Mouse (Mus musculus) erythroblast, embryonic 14.5 days (primary cell): ENCODE measurements around the gene Itpr3. TPM values are rescaled to one million over a fixed set of nuclear protein-coding genes. Genes with fewer than 3 reads are reported as not detected.

Experiments
- H3K27me3 ChIP-seq: 2 replicates; pipeline ENCODE4 v1.6.1; 2012; ENCODE audit warnings: inconsistent platforms; ENCODE audit not compliant: control insufficient read depth
- H3K36me3 ChIP-seq: 2 replicates; pipeline ENCODE4 v1.6.1; 2012; ENCODE audit warnings: mild to moderate bottlenecking, inconsistent platforms; ENCODE audit not compliant: control insufficient read depth
- H3K4me1 ChIP-seq: 2 replicates; pipeline ENCODE4 v1.6.1; 2012; ENCODE audit warnings: inconsistent platforms; ENCODE audit not compliant: control insufficient read depth
- H3K4me3 ChIP-seq: replicated peaks from 2 replicates; pipeline ENCODE3; 2012; ENCODE audit warnings: moderate library complexity, mild to moderate bottlenecking, inconsistent platforms
- H3K9me3 ChIP-seq: 2 replicates; pipeline ENCODE4 v1.6.1; 2012; ENCODE audit warnings: low read length, inconsistent platforms, mixed read lengths; ENCODE audit not compliant: control insufficient read depth
- GATA1 ChIP-seq: IDR thresholded peaks from 2 replicates; pipeline ENCODE4 v1.6.1; 2012; ENCODE audit warnings: low read length, inconsistent platforms, mixed read lengths
- TAL1 ChIP-seq: IDR thresholded peaks from 3 replicates; pipeline ENCODE4 v1.6.1; 2012; ENCODE audit warnings: low read length, inconsistent platforms, mixed read lengths
- polyA plus RNA-seq: library from polyadenylated mRNA; stranded (reverse); fragments of >175 nt; gene quantifications from 2 replicates; pipeline ENCODE4 v1.2.3, GENCODE M21; 2012

The Itpr3 gene
- polyA plus RNA-seq, 1 experiment, result 0.02 TPM

- Histone ChIP-seq H3K27me3 (no peaks in the 10 kb centered on the region), H3K4me3 (no peak overlapping the region), H3K36me3 (peaks cover 40% of the 10 kb centered on the region), H3K4me1 (peaks cover 2% of the 10 kb centered on the region; the same call in 1 of the 2 replicates), H3K9me3 (peaks cover 14% of the 10 kb centered on the region)
- TF ChIP-seq GATA1 (no peak), TAL1 (no peak)
Observed at GRCm38 (mm10) chr17:27119954-27120353, 62.9 kb downstream of the Itpr3 start.

- Histone ChIP-seq H3K9me3 (peaks cover 12% of the 10 kb centered on the region), H3K36me3 (peaks cover 46% of the 10 kb centered on the region), H3K4me1 (peaks cover 2% of the 10 kb centered on the region; the same call in 1 of the 2 replicates), H3K4me3 (no peak overlapping the region), H3K27me3 (no peaks in the 10 kb centered on the region)
- no peak for TF ChIP-seq GATA1
- TF ChIP-seq TAL1, result no peak
Observed at GRCm38 (mm10) chr17:27120561-27121024, 63.5 kb downstream of the Itpr3 start.

DNA sequence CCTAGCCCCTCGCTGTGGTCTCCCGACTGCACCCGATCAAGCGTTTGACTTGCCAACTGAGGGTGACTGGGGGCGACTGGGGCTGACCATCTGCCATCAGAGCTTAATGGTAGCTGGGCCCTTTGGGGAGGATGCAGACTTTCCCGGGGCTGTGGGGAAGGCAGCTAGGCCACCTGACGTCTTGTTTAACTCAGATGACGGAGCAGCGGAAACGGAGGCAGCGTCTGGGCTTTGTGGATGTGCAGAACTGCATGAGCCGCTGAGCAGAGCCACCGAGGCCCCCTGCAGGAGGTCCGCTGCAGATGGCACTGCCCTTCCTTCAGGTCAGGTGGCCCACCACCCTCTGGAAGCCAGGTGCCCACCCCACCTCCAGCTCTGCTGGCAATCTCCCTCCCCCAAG lies 64.2 kb downstream of the Itpr3 start:
- H3K36me3 ChIP-seq, result peaks cover 47% of the 10 kb centered on the region
- H3K4me3 ChIP-seq, result no peak overlapping the region
- H3K4me1 ChIP-seq, result peaks cover 2% of the 10 kb centered on the region; the same call in 1 of the 2 replicates
- peaks cover 6% of the 10 kb centered on the region for H3K9me3 ChIP-seq
- H3K27me3 ChIP-seq, result no peaks in the 10 kb centered on the region
- TF ChIP-seq GATA1 (no peak), TAL1 (no peak)

- Histone ChIP-seq H3K4me1 (peaks cover 2% of the 10 kb centered on the region; the same call in 1 of the 2 replicates), H3K36me3 (peaks cover 47% of the 10 kb centered on the region), H3K9me3 (peaks cover 2% of the 10 kb centered on the region; the same call in 1 of the 2 replicates), H3K27me3 (no peaks in the 10 kb centered on the region), H3K4me3 (no peak overlapping the region)
- TF ChIP-seq GATA1 (no peak), TAL1 (no peak)
Observed at GRCm38 (mm10) chr17:27121781-27122180, 64.7 kb downstream of the Itpr3 start.

DNA sequence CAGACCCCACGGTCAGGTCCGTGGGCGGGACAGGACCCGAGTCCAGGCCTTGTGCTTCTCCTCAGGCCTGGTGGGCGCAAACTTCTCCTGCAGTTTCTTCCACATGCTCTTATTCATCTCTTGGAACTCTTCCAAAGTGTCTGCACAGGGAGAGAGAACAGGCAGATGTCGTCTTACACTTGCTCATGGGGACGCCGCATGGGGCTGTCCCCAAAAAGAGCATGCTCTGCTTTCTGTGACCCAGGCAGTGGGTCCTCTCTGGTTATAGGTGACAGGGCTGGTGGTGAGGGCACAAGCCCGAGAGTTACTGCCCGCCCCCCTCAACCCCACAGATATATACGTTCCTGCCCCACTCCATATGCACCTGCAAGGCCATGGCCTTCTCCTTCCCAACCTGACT lies 65.6 kb downstream of the Itpr3 start:
- no peaks in the 10 kb centered on the region; the same call in 1 of the 2 replicates for H3K9me3 ChIP-seq
- no peak overlapping the region for H3K4me3 ChIP-seq
- peaks cover 54% of the 10 kb centered on the region for H3K36me3 ChIP-seq
- H3K27me3 ChIP-seq, result no peaks in the 10 kb centered on the region
- TF ChIP-seq TAL1 (no peak), GATA1 (no peak)
- peaks cover 6% of the 10 kb centered on the region; the same call in 1 of the 2 replicates for H3K4me1 ChIP-seq

- no peak overlapping the region for H3K4me3 ChIP-seq
- H3K36me3 ChIP-seq, result peaks cover 58% of the 10 kb centered on the region
- no peaks in the 10 kb centered on the region for H3K27me3 ChIP-seq
- TF ChIP-seq GATA1 (no peak), TAL1 (no peak)
- peaks cover 6% of the 10 kb centered on the region for H3K4me1 ChIP-seq
- H3K9me3 ChIP-seq, result no peaks in the 10 kb centered on the region
Observed at GRCm38 (mm10) chr17:27123103-27123502, 66.0 kb downstream of the Itpr3 start.

DNA sequence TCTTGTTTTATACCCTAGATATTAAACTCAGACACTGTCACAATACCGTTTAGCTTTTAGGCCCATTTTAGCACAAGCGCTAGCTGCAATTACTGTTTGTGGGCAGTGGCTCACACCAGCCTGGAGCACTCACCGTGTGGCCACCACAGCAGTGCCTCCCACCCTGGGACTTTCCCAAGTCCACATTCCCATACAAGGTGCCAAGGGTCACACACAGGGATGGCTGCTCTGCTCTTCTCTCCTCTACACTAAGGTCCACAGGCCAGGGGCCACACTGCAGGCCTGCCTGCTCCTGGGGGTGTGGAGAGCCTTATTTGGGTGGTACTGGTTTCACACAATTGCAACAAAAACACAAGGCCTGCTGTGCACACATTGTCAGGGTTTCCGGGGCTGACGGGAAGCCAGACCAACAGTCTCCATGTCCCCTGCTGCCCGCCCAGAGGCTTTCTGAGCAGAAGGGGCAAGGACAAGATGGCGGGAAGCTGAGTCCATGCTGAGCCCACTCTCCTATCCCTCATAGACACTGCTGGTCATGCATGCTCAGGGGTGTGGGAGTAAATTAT lies 66.8 kb downstream of the Itpr3 start:
- Histone ChIP-seq H3K36me3 (peaks cover 62% of the 10 kb centered on the region), H3K9me3 (no peaks in the 10 kb centered on the region), H3K4me1 (peaks cover 10% of the 10 kb centered on the region), H3K4me3 (no peak overlapping the region), H3K27me3 (no peaks in the 10 kb centered on the region)
- TF ChIP-seq TAL1, result no peak
- TF ChIP-seq GATA1, result no peak

- no peak overlapping the region for H3K4me3 ChIP-seq
- H3K4me1 ChIP-seq, result peaks cover 12% of the 10 kb centered on the region
- no peaks in the 10 kb centered on the region for H3K27me3 ChIP-seq
- peaks cover 71% of the 10 kb centered on the region for H3K36me3 ChIP-seq
- TF ChIP-seq TAL1 (no peak), GATA1 (no peak)
- no peaks in the 10 kb centered on the region for H3K9me3 ChIP-seq
Observed at GRCm38 (mm10) chr17:27125185-27125584, 68.1 kb downstream of the Itpr3 start.

DNA sequence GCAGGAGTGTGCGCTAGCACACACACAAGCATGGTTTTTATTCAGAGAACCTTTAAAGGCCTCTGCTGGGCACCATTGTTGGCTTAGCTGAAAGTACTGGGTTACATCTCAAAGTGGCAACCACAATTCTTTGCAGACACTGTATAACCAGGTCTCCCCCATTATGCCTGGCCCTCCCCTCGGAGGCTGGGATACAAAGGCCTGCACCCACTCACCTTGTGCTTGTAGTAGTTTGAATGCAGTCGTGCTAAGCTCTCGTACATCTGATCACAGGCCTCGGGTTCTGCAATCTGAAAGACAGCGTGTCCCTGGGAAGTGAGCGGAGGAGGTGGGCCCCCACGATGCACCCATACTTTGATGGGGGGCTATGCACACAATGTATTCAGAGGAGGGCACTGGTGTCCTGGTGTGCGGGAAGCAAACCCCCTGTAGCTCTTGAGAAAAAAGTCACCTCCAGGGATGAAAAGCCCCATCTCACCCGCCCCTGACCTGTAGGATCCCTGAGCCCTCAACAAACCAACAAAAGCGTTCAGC lies 68.6 kb downstream of the Itpr3 start:
- Histone ChIP-seq H3K4me1 (peaks cover 17% of the 10 kb centered on the region), H3K4me3 (no peak overlapping the region), H3K36me3 (peaks cover 71% of the 10 kb centered on the region), H3K9me3 (no peaks in the 10 kb centered on the region), H3K27me3 (no peaks in the 10 kb centered on the region)
- TF ChIP-seq TAL1, result no peak
- no peak for TF ChIP-seq GATA1

DNA sequence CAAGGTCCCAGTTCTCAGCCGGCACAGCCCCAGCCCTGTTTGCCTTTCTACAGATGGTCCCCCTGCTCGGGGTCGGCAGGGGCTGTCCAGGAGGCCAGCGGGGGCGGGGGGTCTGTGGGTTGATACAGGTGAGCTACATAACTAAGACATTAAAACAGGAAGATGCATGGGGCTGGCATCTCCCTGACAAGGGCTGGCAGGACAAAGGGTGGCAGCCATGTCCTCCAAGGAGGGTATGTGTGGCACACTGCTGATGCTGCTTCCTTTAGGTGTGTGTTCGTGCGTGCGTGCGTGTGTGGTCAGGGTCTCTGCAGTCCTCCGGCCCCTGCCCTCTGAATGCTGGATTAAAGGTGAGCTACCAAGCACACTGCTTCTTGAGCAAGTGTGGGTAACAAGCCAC lies 69.9 kb downstream of the Itpr3 start:
- Histone ChIP-seq H3K9me3 (no peaks in the 10 kb centered on the region), H3K4me1 (peaks cover 25% of the 10 kb centered on the region), H3K4me3 (no peak overlapping the region), H3K36me3 (peaks cover 69% of the 10 kb centered on the region), H3K27me3 (no peaks in the 10 kb centered on the region)
- TF ChIP-seq TAL1 (no peak), GATA1 (no peak)
